Mouse (Mus musculus): ENCODE measurements around the gene Hk3. TPM values are rescaled to one million over a fixed set of nuclear protein-coding genes. Genes with fewer than 3 reads are reported as not detected.

Gene Hk3
- polyA plus RNA-seq, 1 experiment from 2014 or later, result 1.2 TPM

DNA sequence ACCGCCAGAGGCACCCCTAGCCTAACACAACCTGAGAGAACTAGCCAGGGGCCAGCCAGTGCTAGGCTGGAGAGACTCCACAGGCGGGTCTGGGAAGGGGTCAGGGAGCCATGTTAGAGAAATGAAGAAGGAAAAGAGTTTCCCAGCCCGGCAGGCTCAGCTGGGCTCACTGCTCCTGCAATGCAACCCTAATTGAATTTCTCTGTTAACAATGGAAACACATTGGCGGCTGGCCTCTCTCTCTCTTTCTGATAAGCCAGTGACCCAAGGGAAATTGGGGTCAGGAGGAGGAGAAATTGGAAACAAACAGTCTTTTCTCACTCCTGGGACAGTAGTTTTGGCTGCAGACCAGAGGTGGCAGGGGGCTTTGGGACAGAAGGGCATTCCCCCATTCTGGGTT lies 26.6 kb downstream of the Hk3 start:
- H3K4me1 ChIP-seq (ENCODE audit: control insufficient read depth, insufficient read depth, low read length), result no peaks in the 10 kb centered on the region
- WGBS, result 20% methylated on average over 4 of the region's 4 CpGs
- ATAC-seq (ENCODE audit: insufficient number of reproducible peaks, insufficient read depth, low FRiP score, low read depth), result no peak
- H3K27me3 ChIP-seq (ENCODE audit: control insufficient read depth, insufficient read depth, low read length), result no peaks in the 10 kb centered on the region
- no peak overlapping the region for H3K9ac ChIP-seq (replicated peaks; ENCODE audit: low read depth, low read length)
- H3K4me2 ChIP-seq (replicated peaks; ENCODE audit: low read depth, low read length), result no peak overlapping the region
- H3K36me3 ChIP-seq (ENCODE audit: control insufficient read depth, insufficient read depth, low read length), result no peaks in the 10 kb centered on the region
- H3K4me3 ChIP-seq (ENCODE audit: low read depth, low read length), result no peak overlapping the region
- no peaks in the 10 kb centered on the region for H3K9me3 ChIP-seq (ENCODE audit: control insufficient read depth, low read depth, low read length)
- no peak overlapping the region for H3K27ac ChIP-seq (ENCODE audit: low read length)

GRCm38 (mm10) chr13:54992215-54992614 lies 29.0 kb downstream of the Hk3 start:
- no peak for ATAC-seq (ENCODE audit: insufficient number of reproducible peaks, insufficient read depth, low FRiP score, low read depth)
- no peaks in the 10 kb centered on the region for H3K36me3 ChIP-seq (ENCODE audit: control insufficient read depth, insufficient read depth, low read length)
- no peak overlapping the region for H3K27ac ChIP-seq (ENCODE audit: low read length)
- H3K9ac ChIP-seq (replicated peaks; ENCODE audit: low read depth, low read length), result no peak overlapping the region
- H3K4me3 ChIP-seq (ENCODE audit: low read depth, low read length), result no peak overlapping the region
- H3K4me2 ChIP-seq (replicated peaks; ENCODE audit: low read depth, low read length), result no peak overlapping the region
- no peaks in the 10 kb centered on the region for H3K4me1 ChIP-seq (ENCODE audit: control insufficient read depth, insufficient read depth, low read length)
- H3K9me3 ChIP-seq (ENCODE audit: control insufficient read depth, low read depth, low read length), result no peaks in the 10 kb centered on the region
- 88% methylated on average over 7 of the region's 7 CpGs for WGBS
- H3K27me3 ChIP-seq (ENCODE audit: control insufficient read depth, insufficient read depth, low read length), result no peaks in the 10 kb centered on the region

DNA sequence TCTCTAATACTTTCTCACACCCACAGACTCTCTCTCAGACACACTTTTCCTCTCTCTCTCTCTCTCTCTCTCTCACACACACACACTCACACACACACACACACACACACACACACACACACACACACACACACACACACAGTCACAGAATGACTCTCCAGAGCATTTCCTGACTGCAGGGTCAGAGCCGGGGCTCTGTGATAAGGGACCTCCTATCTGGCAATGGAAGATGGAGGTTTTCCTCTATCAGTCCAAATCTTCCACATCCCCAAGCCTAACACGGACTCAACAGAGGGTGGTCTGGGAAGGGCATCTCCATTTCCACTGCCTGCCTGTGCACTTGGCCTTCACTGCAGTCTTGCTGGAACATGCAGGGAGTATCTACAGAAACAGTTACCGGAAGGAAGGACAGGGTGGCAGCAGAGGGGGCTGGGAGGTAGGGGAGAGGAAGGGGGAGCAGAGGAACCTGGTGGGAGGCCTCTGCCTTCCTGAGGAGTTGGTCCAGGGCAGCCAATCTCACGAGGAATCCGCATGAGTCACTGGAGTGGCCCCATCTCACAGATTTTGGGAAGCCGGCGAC lies 32.9 kb downstream of the Hk3 start:
- Histone ChIP-seq H3K4me1 (ENCODE audit: control insufficient read depth, insufficient read depth, low read length) (no peaks in the 10 kb centered on the region), H3K4me3 (ENCODE audit: low read depth, low read length) (no peak overlapping the region), H3K4me2 (replicated peaks; ENCODE audit: low read depth, low read length) (no peak overlapping the region), H3K27me3 (ENCODE audit: control insufficient read depth, insufficient read depth, low read length) (no peaks in the 10 kb centered on the region), H3K27ac (ENCODE audit: low read length) (no peak overlapping the region), H3K36me3 (ENCODE audit: control insufficient read depth, insufficient read depth, low read length) (no peaks in the 10 kb centered on the region), H3K9ac (replicated peaks; ENCODE audit: low read depth, low read length) (no peak overlapping the region), H3K9me3 (ENCODE audit: control insufficient read depth, low read depth, low read length) (no peaks in the 10 kb centered on the region)
- ATAC-seq (ENCODE audit: insufficient number of reproducible peaks, insufficient read depth, low FRiP score, low read depth), result no peak
- WGBS, result 41% methylated on average over 7 of the region's 7 CpGs

- no peak overlapping the region for H3K4me2 ChIP-seq (replicated peaks; ENCODE audit: low read depth, low read length)
- H3K4me3 ChIP-seq (ENCODE audit: low read depth, low read length), result no peak overlapping the region
- H3K9me3 ChIP-seq (ENCODE audit: control insufficient read depth, low read depth, low read length), result no peaks in the 10 kb centered on the region
- H3K36me3 ChIP-seq (ENCODE audit: control insufficient read depth, insufficient read depth, low read length), result no peaks in the 10 kb centered on the region
- H3K27ac ChIP-seq (ENCODE audit: low read length), result no peak overlapping the region
- H3K4me1 ChIP-seq (ENCODE audit: control insufficient read depth, insufficient read depth, low read length), result no peaks in the 10 kb centered on the region
- H3K27me3 ChIP-seq (ENCODE audit: control insufficient read depth, insufficient read depth, low read length), result no peaks in the 10 kb centered on the region
- ATAC-seq (ENCODE audit: insufficient number of reproducible peaks, insufficient read depth, low FRiP score, low read depth), result no peak
- WGBS, result 77% methylated on average over 9 of the region's 9 CpGs
- no peak overlapping the region for H3K9ac ChIP-seq (replicated peaks; ENCODE audit: low read depth, low read length)
Measured at GRCm38 (mm10) chr13:54987405-54987804, 33.8 kb downstream of the Hk3 start.

DNA sequence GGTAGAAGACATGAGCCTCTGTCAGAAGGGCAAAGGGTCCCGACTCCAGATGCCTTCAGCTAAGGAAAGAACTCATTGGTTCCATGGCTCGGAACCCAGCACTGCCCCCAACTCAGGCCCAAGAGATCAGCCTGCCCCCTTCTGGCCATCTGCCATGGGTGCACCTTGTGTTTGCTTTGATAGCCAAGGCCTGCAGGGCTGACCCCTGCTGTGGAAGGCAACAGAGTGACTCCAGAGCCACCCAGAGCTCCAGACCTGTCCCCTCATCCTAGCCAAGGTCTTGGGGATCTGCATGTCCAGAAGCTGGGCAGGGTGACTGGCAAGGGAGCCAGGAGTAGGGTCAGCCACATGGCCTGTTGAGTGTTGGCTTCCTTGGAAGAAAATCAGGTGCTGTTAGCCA lies 37.6 kb downstream of the Hk3 start:
- Histone ChIP-seq H3K9me3 (ENCODE audit: control insufficient read depth, low read depth, low read length) (no peaks in the 10 kb centered on the region), H3K4me2 (replicated peaks; ENCODE audit: low read depth, low read length) (no peak overlapping the region), H3K27ac (ENCODE audit: low read length) (no peak overlapping the region), H3K36me3 (ENCODE audit: control insufficient read depth, insufficient read depth, low read length) (no peaks in the 10 kb centered on the region), H3K9ac (replicated peaks; ENCODE audit: low read depth, low read length) (no peak overlapping the region), H3K4me1 (ENCODE audit: control insufficient read depth, insufficient read depth, low read length) (no peaks in the 10 kb centered on the region), H3K4me3 (ENCODE audit: low read depth, low read length) (no peak overlapping the region), H3K27me3 (ENCODE audit: control insufficient read depth, insufficient read depth, low read length) (no peaks in the 10 kb centered on the region)
- WGBS, result 63% methylated on average over 2 of the region's 2 CpGs
- no peak for ATAC-seq (ENCODE audit: insufficient number of reproducible peaks, insufficient read depth, low FRiP score, low read depth)

- no peak overlapping the region for H3K4me3 ChIP-seq (ENCODE audit: low read depth, low read length)
- no peaks in the 10 kb centered on the region for H3K9me3 ChIP-seq (ENCODE audit: control insufficient read depth, low read depth, low read length)
- ATAC-seq (ENCODE audit: insufficient number of reproducible peaks, insufficient read depth, low FRiP score, low read depth), result no peak
- H3K9ac ChIP-seq (replicated peaks; ENCODE audit: low read depth, low read length), result no peak overlapping the region
- WGBS, result 67% methylated on average over 8 of the region's 8 CpGs
- no peak overlapping the region for H3K4me2 ChIP-seq (replicated peaks; ENCODE audit: low read depth, low read length)
- no peak overlapping the region for H3K27ac ChIP-seq (ENCODE audit: low read length)
- no peaks in the 10 kb centered on the region for H3K4me1 ChIP-seq (ENCODE audit: control insufficient read depth, insufficient read depth, low read length)
- H3K36me3 ChIP-seq (ENCODE audit: control insufficient read depth, insufficient read depth, low read length), result no peaks in the 10 kb centered on the region
- no peaks in the 10 kb centered on the region for H3K27me3 ChIP-seq (ENCODE audit: control insufficient read depth, insufficient read depth, low read length)
Measured at GRCm38 (mm10) chr13:54983001-54983400, 38.2 kb downstream of the Hk3 start.

DNA sequence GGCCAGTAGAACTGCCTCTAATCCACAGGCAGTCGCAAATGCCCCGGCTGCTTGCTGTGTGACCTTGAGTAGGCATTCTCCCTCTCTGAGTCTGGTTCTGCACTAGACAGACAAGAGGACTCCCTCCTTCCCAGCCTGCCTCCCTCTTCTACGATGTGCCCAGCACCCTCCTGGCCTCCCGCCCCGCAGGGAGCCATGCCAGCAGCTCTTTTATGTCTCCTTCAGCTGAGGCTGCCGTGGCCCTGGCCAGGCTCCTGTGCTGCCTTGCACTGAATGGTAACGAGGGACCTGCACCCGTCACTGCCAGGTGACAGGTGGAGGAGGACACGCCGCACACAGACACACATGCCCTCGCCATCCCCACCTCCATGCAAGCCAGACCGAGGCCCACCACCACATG lies 40.2 kb downstream of the Hk3 start:
- no peak overlapping the region for H3K9ac ChIP-seq (replicated peaks; ENCODE audit: low read depth, low read length)
- H3K27me3 ChIP-seq (ENCODE audit: control insufficient read depth, insufficient read depth, low read length), result no peaks in the 10 kb centered on the region
- WGBS, result 74% methylated on average over 12 of the region's 12 CpGs
- no peak overlapping the region for H3K27ac ChIP-seq (ENCODE audit: low read length)
- H3K4me1 ChIP-seq (ENCODE audit: control insufficient read depth, insufficient read depth, low read length), result no peaks in the 10 kb centered on the region
- no peak overlapping the region for H3K4me3 ChIP-seq (ENCODE audit: low read depth, low read length)
- no peaks in the 10 kb centered on the region for H3K36me3 ChIP-seq (ENCODE audit: control insufficient read depth, insufficient read depth, low read length)
- H3K9me3 ChIP-seq (ENCODE audit: control insufficient read depth, low read depth, low read length), result no peaks in the 10 kb centered on the region
- no peak for ATAC-seq (ENCODE audit: insufficient number of reproducible peaks, insufficient read depth, low FRiP score, low read depth)
- no peak overlapping the region for H3K4me2 ChIP-seq (replicated peaks; ENCODE audit: low read depth, low read length)

DNA sequence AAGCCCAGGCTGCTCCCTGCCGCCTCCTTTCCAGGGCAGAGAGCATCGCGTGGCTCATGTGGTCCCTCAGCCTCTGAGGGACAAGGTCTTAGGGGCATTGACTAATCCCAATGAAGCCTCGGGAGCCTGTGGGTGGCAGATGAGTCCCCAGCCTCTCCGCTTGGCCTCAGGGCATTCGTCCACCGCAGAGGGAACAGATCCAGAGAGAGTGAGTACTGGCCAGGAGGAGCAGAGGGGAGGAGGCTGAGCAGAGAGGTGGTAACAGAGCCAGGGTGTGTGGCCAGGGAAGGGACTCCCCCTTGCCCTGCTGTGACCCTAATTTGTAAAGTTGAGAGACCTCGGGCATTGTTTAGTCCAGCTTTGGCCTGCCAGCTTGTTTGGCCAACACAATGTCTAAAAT lies 42.4 kb downstream of the Hk3 start:
- Histone ChIP-seq H3K9ac (replicated peaks; ENCODE audit: low read depth, low read length) (no peak overlapping the region), H3K4me3 (ENCODE audit: low read depth, low read length) (no peak overlapping the region), H3K4me2 (replicated peaks; ENCODE audit: low read depth, low read length) (no peak overlapping the region), H3K27me3 (ENCODE audit: control insufficient read depth, insufficient read depth, low read length) (no peaks in the 10 kb centered on the region), H3K27ac (ENCODE audit: low read length) (no peak overlapping the region), H3K36me3 (ENCODE audit: control insufficient read depth, insufficient read depth, low read length) (no peaks in the 10 kb centered on the region), H3K9me3 (ENCODE audit: control insufficient read depth, low read depth, low read length) (no peaks in the 10 kb centered on the region), H3K4me1 (ENCODE audit: control insufficient read depth, insufficient read depth, low read length) (no peaks in the 10 kb centered on the region)
- ATAC-seq (ENCODE audit: insufficient number of reproducible peaks, insufficient read depth, low FRiP score, low read depth), result no peak
- WGBS, result 52% methylated on average over 8 of the region's 8 CpGs

- no peak overlapping the region for H3K4me2 ChIP-seq (replicated peaks; ENCODE audit: low read depth, low read length)
- no peak overlapping the region for H3K4me3 ChIP-seq (ENCODE audit: low read depth, low read length)
- whole genome bisulfite sequencing, result 53% methylated on average over 3 of the region's 3 CpGs
- no peak for ATAC-seq (ENCODE audit: insufficient number of reproducible peaks, insufficient read depth, low FRiP score, low read depth)
- no peak overlapping the region for H3K27ac ChIP-seq (ENCODE audit: low read length)
- no peaks in the 10 kb centered on the region for H3K27me3 ChIP-seq (ENCODE audit: control insufficient read depth, insufficient read depth, low read length)
- no peaks in the 10 kb centered on the region for H3K9me3 ChIP-seq (ENCODE audit: control insufficient read depth, low read depth, low read length)
- H3K9ac ChIP-seq (replicated peaks; ENCODE audit: low read depth, low read length), result no peak overlapping the region
- no peaks in the 10 kb centered on the region for H3K36me3 ChIP-seq (ENCODE audit: control insufficient read depth, insufficient read depth, low read length)
- H3K4me1 ChIP-seq (ENCODE audit: control insufficient read depth, insufficient read depth, low read length), result no peaks in the 10 kb centered on the region
Measured at GRCm38 (mm10) chr13:54975546-54975945, 45.6 kb downstream of the Hk3 start.

All from stomach, embryonic 14.5 days (tissue).